Mouse (Mus musculus) ES-E14 (cell line): ENCODE data around the gene Ciz1. TPM values are rescaled to one million over a fixed set of nuclear protein-coding genes. Genes with fewer than 3 reads are reported as not detected.

ENCODE experiments used
- DNase-seq: peaks from one replicate; pipeline ENCODE4 v3.0.0-alpha.2; 2013; ENCODE audit warnings: low read depth, low spot score
- H3K27ac ChIP-seq: 2 replicates; pipeline ENCODE4 v1.5.1; 2012; ENCODE audit warnings: low read depth, mild to moderate bottlenecking, low read length, moderate library complexity, mixed read lengths; ENCODE audit not compliant: poor library complexity, insufficient read depth, severe bottlenecking
- H3K36me3 ChIP-seq: 2 replicates; pipeline ENCODE4 v1.6.1; 2012; ENCODE audit warnings: mild to moderate bottlenecking, low read length, moderate library complexity, mixed read lengths; ENCODE audit not compliant: control insufficient read depth, poor library complexity, insufficient read depth, severe bottlenecking
- H3K4me1 ChIP-seq, 2 experiments: fragments of 150-350 bp in 1 of 2; sonication (generic) in 1 of 2; 2 replicates each; pipeline ENCODE4 v1.6.1; 2012; ENCODE audit warnings: low read length in 2 of 2, mild to moderate bottlenecking in 1 of 2, mixed read lengths in 1 of 2; ENCODE audit not compliant: control insufficient read depth in 2 of 2, insufficient read depth in 2 of 2, poor library complexity in 1 of 2
- H3K4me3 ChIP-seq, 2 experiments: fragments of 150-350 bp in 1 of 2; sonication (generic) in 1 of 2; 2 replicates each; pipeline ENCODE4 v1.5.1; 2012; ENCODE audit warnings: low read length in 2 of 2, low read depth in 1 of 2, mild to moderate bottlenecking in 1 of 2, mixed read lengths in 1 of 2; ENCODE audit not compliant: insufficient read depth in 1 of 2, poor library complexity in 1 of 2, severe bottlenecking in 1 of 2
- H3K9ac ChIP-seq: 2 replicates; pipeline ENCODE4 v1.6.1; 2012; ENCODE audit warnings: low read depth, mild to moderate bottlenecking, low read length, mixed read lengths; ENCODE audit not compliant: poor library complexity, insufficient read depth, severe bottlenecking
- H3K9me3 ChIP-seq: fragments of 150-350 bp; sonication (generic); 2 replicates; pipeline ENCODE4 v1.6.1; 2012; ENCODE audit warnings: low read depth, mild to moderate bottlenecking, low read length; ENCODE audit not compliant: control insufficient read depth, insufficient read depth
- CHD2 ChIP-seq: IDR thresholded peaks from 2 replicates; pipeline ENCODE4 v1.6.1; 2014; ENCODE audit warnings: mild to moderate bottlenecking, low read depth, low read length, inconsistent platforms
- HCFC1 ChIP-seq: IDR thresholded peaks from 2 replicates; pipeline ENCODE4 v1.6.1; 2012; ENCODE audit warnings: low read length, inconsistent platforms, borderline replicate concordance; ENCODE audit not compliant: insufficient read depth
- MAFK ChIP-seq: IDR thresholded peaks from 2 replicates; pipeline ENCODE4 v1.6.1; 2014; ENCODE audit warnings: mild to moderate bottlenecking, low read depth, low read length, inconsistent platforms; ENCODE audit not compliant: insufficient read depth
- ZC3H11A ChIP-seq: IDR thresholded peaks from 2 replicates; pipeline ENCODE4 v1.6.1; 2012; ENCODE audit warnings: low read depth, mild to moderate bottlenecking, inconsistent platforms, low read length, borderline replicate concordance
- ZNF384 ChIP-seq: IDR thresholded peaks from 2 replicates; pipeline ENCODE4 v1.6.1; 2012; ENCODE audit warnings: low read depth, low read length, inconsistent platforms
- in situ Hi-C, 2 experiments: fragments of 600-800 bp; cut with MboI; formaldehyde crosslinking; loops; one replicate each; pipeline ENCODE4 v1.15.1; 2025; ENCODE audit warnings: low sequenced_read_pairs in 2 of 2, inconsistent platforms in 1 of 2; ENCODE audit not compliant: unreplicated experiment in 2 of 2
- total RNA-seq: library from RNA; depleted of rRNA; stranded (reverse); fragments of 300-350 nt; gene quantifications from 2 replicates; pipeline ENCODE4 v1.2.3, GENCODE M21; 2012

Ciz1 gene
- total RNA-seq, 1 experiment, result 13.6 TPM

DNA sequence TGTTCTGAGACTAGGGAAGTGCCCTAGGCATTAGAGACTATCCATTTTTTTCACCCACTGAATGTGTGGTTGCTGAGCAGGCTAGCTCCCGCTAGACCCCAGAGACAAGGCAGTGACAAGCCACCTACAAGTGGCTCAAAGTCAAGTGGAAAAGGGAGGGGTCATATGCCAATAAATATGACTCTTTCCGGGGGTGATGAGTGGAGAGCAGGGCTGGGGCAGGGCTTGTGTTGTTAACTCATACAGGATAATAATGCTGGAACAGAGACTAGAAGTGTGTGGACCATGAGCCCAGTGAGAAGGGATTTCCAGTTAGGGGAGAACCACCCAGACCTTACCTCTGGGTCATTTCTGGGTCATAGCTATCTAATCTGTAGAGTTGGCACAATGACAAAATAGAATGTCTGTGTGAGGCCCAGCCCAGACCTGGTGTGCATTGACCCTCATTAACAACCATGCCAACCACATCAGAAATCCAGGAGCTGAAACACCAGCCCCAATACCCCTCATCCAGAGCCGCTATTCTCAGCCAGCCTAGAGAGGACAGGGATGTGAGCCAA lies 2.3 kb downstream of the Ciz1 start:
- Histone ChIP-seq H3K4me3 (no peak overlapping the region), H3K9me3 (no peaks in the 10 kb centered on the region), H3K4me1 (peaks cover 6 to 28% of the 10 kb centered on the region in 2 experiments; a peak in 3 of 4 replicates), H3K9ac (no peak overlapping the region), H3K27ac (no peak overlapping the region), H3K36me3 (no peaks in the 10 kb centered on the region)
- in situ Hi-C loops, result no loop called here
- DNase-seq, result no peak
- TF ChIP-seq MAFK (no peak), ZNF384 (no peak), HCFC1 (no peak), ZC3H11A (no peak), CHD2 (no peak)

DNA sequence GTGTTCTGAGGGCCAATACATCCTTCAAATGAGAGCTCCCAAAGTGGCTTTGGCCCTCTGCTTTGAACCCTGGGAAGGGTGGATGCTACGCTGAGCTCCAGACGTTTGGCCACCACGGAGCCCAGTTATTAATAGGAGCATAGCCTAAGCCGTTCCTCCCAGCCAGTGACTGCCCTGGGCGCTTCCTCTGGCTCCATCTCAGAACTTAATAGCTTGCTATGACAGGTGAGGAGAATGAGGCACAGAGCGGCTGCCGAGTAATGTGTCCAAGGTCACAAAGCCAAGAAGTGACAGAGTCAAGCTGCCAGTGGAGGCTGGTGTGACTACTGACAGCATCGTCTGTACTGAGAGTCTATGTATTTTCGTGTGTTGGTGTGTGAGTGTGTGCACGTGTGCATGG lies 4.1 kb downstream of the Ciz1 start:
- TF ChIP-seq HCFC1, result no peak
- no peak for TF ChIP-seq ZC3H11A
- TF ChIP-seq CHD2, result no peak
- no peak for TF ChIP-seq ZNF384
- no peak for TF ChIP-seq MAFK
- in situ Hi-C loops, result no loop called here
- H3K36me3 ChIP-seq, result no peaks in the 10 kb centered on the region
- H3K27ac ChIP-seq, result no peak overlapping the region
- no peak for DNase-seq
- no peaks in the 10 kb centered on the region for H3K9me3 ChIP-seq
- peaks cover 0 to 12% of the 10 kb centered on the region in 2 experiments; a peak in 1 of 4 replicates for H3K4me1 ChIP-seq
- no peak overlapping the region for H3K9ac ChIP-seq
- no peak overlapping the region for H3K4me3 ChIP-seq

GRCm38 (mm10) chr2:32357710-32358109 lies 5.6 kb downstream of the Ciz1 start:
- in situ Hi-C loops, result no loop called here
- Histone ChIP-seq H3K9ac (no peak overlapping the region), H3K4me3 (no peak overlapping the region), H3K9me3 (no peaks in the 10 kb centered on the region), H3K27ac (no peak overlapping the region), H3K36me3 (no peaks in the 10 kb centered on the region), H3K4me1 (peaks cover 0 to 2% of the 10 kb centered on the region in 2 experiments; a peak in 1 of 4 replicates)
- no peak for DNase-seq
- no peak for TF ChIP-seq MAFK
- no peak for TF ChIP-seq ZNF384
- TF ChIP-seq HCFC1, result no peak

GRCm38 (mm10) chr2:32358381-32358780 lies 6.3 kb downstream of the Ciz1 start:
- Histone ChIP-seq H3K9ac (no peak overlapping the region), H3K27ac (no peak overlapping the region), H3K9me3 (no peaks in the 10 kb centered on the region), H3K4me3 (no peak overlapping the region), H3K36me3 (no peaks in the 10 kb centered on the region), H3K4me1 (peaks cover 0 to 2% of the 10 kb centered on the region in 2 experiments; a peak in 1 of 4 replicates)
- TF ChIP-seq CHD2 (no peak), ZNF384 (no peak), HCFC1 (no peak), ZC3H11A (no peak), MAFK (no peak)
- no peak for DNase-seq
- in situ Hi-C loops, result no loop called here

DNA sequence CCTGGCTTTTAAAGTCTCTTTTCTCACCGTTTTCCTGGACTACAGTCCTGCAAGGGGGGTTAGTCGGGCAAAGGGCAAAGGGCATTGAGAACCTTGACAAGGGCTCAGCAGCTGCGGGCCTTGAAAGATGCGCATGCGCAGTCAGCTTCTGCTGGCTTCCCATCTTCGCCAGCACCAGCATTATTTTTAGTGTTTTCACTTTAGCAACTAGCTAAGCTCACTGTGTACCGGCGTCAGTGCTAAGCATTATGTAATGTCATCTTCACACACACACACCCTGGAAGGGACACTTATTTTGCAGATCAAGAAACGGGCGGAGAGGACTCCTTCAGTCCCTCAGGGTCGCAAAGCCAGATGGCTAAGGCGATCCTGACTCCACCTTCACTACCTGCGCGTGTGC lies 8.6 kb downstream of the Ciz1 start:
- TF ChIP-seq MAFK, result no peak
- Histone ChIP-seq H3K4me3 (peak overlapping the region in 1 of 2 experiments; percentile 79; a peak in 3 of 4 replicates), H3K9ac (no peak overlapping the region), H3K4me1 (peaks cover 0 to 2% of the 10 kb centered on the region in 2 experiments; a peak in 1 of 4 replicates), H3K27ac (no peak overlapping the region), H3K9me3 (no peaks in the 10 kb centered on the region), H3K36me3 (no peaks in the 10 kb centered on the region)
- no peak for DNase-seq
- in situ Hi-C loops, result no loop called here
